Mouse (Mus musculus) forebrain, postnatal 0 days (tissue): ENCODE results near the gene 1700016K19Rik. TPM values are rescaled to one million over a fixed set of nuclear protein-coding genes. Genes with fewer than 3 reads are reported as not detected.

Experiments
- ATAC-seq: fragments of 200-750 bp; cut with Nextera tagmentation; 2 replicates; pipeline ENCODE4 v1.8.0; 2017; ENCODE audit warnings: mild to moderate bottlenecking, moderate library complexity
- DNase-seq: peaks from one replicate; pipeline ENCODE4 v3.0.0-alpha.2; 2015
- H3K27ac ChIP-seq: fragments of 300-500 bp; sonication (generic); 2 replicates; pipeline ENCODE4 v1.5.1; 2014; ENCODE audit warnings: low read depth, mild to moderate bottlenecking, antibody characterized with exemption, low read length, moderate library complexity, mixed read lengths
- H3K27me3 ChIP-seq: fragments of 300-500 bp; sonication (generic); 2 replicates; pipeline ENCODE4 v1.6.1; 2014; ENCODE audit warnings: mild to moderate bottlenecking, low read length, mixed read lengths; ENCODE audit not compliant: insufficient read depth
- H3K36me3 ChIP-seq: fragments of 300-500 bp; sonication (generic); 2 replicates; pipeline ENCODE4 v1.6.1; 2014; ENCODE audit warnings: mild to moderate bottlenecking, moderate library complexity; ENCODE audit not compliant: insufficient read depth
- H3K4me1 ChIP-seq: fragments of 300-500 bp; sonication (generic); 2 replicates; pipeline ENCODE4 v1.6.1; 2014; ENCODE audit warnings: antibody characterized with exemption; ENCODE audit not compliant: insufficient read depth
- H3K4me2 ChIP-seq: fragments of 300-500 bp; sonication (generic); 2 replicates; pipeline ENCODE4 v1.6.1; 2014; ENCODE audit warnings: low read depth, mild to moderate bottlenecking, moderate library complexity
- H3K4me3 ChIP-seq: fragments of 300-500 bp; sonication (generic); 2 replicates; pipeline ENCODE4 v1.5.1; 2014; ENCODE audit warnings: low read depth, low read length, mixed read lengths
- H3K9ac ChIP-seq: fragments of 300-500 bp; sonication (generic); 2 replicates; pipeline ENCODE4 v1.6.1; 2014; ENCODE audit warnings: mild to moderate bottlenecking
- H3K9me3 ChIP-seq: fragments of 300-500 bp; sonication (generic); 2 replicates; pipeline ENCODE4 v1.6.1; 2016; ENCODE audit warnings: low read length
- CTCF ChIP-seq: sonication (generic); IDR thresholded peaks from 2 replicates; pipeline ENCODE4 v1.5.1; 2016; ENCODE audit warnings: antibody characterized with exemption, control low read depth, low read depth
- WGBS: fragments of 180-500 bp; shearing (Covaris S2); extraction: QIAGEN DNeasy Blood & Tissue Kit; methylation state at CpG from one replicate; pipeline ENCODE4 v1.1.7; 2014; 5-methylcytosine and 5-hydroxymethylcytosine counted together
- polyA plus RNA-seq: library from polyadenylated mRNA; unstranded; fragments of >200 nt; fragmentation: Nextera tagmentation; extraction: Ambion mirVana; gene quantifications from 2 replicates; pipeline ENCODE4 v1.2.1, GENCODE M21; 2015
- total RNA-seq: library from RNA; depleted of rRNA; stranded (reverse); fragments of >200 nt; gene quantifications from 2 replicates; pipeline ENCODE4 v1.2.3, GENCODE M21; 2014

The 1700016K19Rik gene
- total and polyA plus RNA-seq, 2 experiments from 2014 or later, result 5.0 to 7.7 TPM

- WGBS, result 65% methylated on average over 7 of the region's 7 CpGs
- no peaks in the 10 kb centered on the region for H3K9me3 ChIP-seq
- ATAC-seq (no peak), DNase-seq (no peak)
- TF ChIP-seq CTCF, result no peak
- peaks cover 9% of the 10 kb centered on the region for H3K27me3 ChIP-seq
- no peak overlapping the region for H3K27ac ChIP-seq
- H3K4me3 ChIP-seq, result no peak overlapping the region
- H3K4me2 ChIP-seq, result no peak overlapping the region
- H3K36me3 ChIP-seq, result no peaks in the 10 kb centered on the region
- no peaks in the 10 kb centered on the region for H3K4me1 ChIP-seq
- H3K9ac ChIP-seq, result no peak overlapping the region
Observed at GRCm38 (mm10) chr11:76025080-76025583, 25.4 kb downstream of the 1700016K19Rik start.

- H3K9ac ChIP-seq, result peak overlapping the region; percentile 60
- 5% methylated on average over 11 of the region's 14 CpGs for WGBS
Observed at GRCm38 (mm10) chr11:76026527-76027138, 26.9 kb downstream of the 1700016K19Rik start.

GRCm38 (mm10) chr11:76027139-76028071 lies 27.7 kb downstream of the 1700016K19Rik start, which contains the start of gene Rflnb:
Gene Rflnb (minus strand): TSS chr11:76027782.
- peak; percentile 60 for DNase-seq
- TF ChIP-seq CTCF, result 0 out of 2 replicates have a peak, but pooled peaks have one; percentile 21
- peak within 1 kb of the TSS; percentile 60 for H3K9ac ChIP-seq
- no peaks in the 10 kb centered on the region for H3K36me3 ChIP-seq
- H3K4me2 ChIP-seq, result peak within 1 kb of the TSS; percentile 90
- peaks cover 9% of the 10 kb centered on the region for H3K27me3 ChIP-seq
- 2% methylated on average over 93 of the region's 112 CpGs for WGBS
- H3K4me1 ChIP-seq, result no peaks in the 10 kb centered on the region
- H3K4me3 ChIP-seq, result peak within 1 kb of the TSS; percentile 52
- no peak within 1 kb of the TSS for H3K27ac ChIP-seq
- no peaks in the 10 kb centered on the region for H3K9me3 ChIP-seq
- ATAC-seq, result peak; percentile 82

More at GRCm38 (mm10) chr11:76026527-76027138, 26.9 kb downstream of the 1700016K19Rik start:
- Histone ChIP-seq H3K36me3 (no peaks in the 10 kb centered on the region), H3K27me3 (peaks cover 9% of the 10 kb centered on the region), H3K4me3 (peak overlapping the region; percentile 52), H3K4me2 (peak overlapping the region; percentile 90), H3K9me3 (no peaks in the 10 kb centered on the region), H3K27ac (no peak overlapping the region), H3K4me1 (no peaks in the 10 kb centered on the region)
- TF ChIP-seq CTCF, result no peak
- DNase-seq (peak; percentile 11), ATAC-seq (no peak; the same call in 1 of the 2 replicates)

GRCm38 (mm10) chr11:76028072-76028465 lies 28.4 kb downstream of the 1700016K19Rik start:
- WGBS, result 3% methylated on average over 12 of the region's 14 CpGs
- peaks cover 9% of the 10 kb centered on the region for H3K27me3 ChIP-seq
- H3K4me3 ChIP-seq, result peak overlapping the region; percentile 52
- peak overlapping the region; percentile 90 for H3K4me2 ChIP-seq
- TF ChIP-seq CTCF, result no peak
- no peak for DNase-seq
- no peaks in the 10 kb centered on the region for H3K9me3 ChIP-seq
- no peak overlapping the region for H3K27ac ChIP-seq
- H3K9ac ChIP-seq, result peak overlapping the region; percentile 60
- no peaks in the 10 kb centered on the region for H3K4me1 ChIP-seq
- ATAC-seq, result peak; percentile 11; the same call in 1 of the 2 replicates
- no peaks in the 10 kb centered on the region for H3K36me3 ChIP-seq

- no peak overlapping the region for H3K4me3 ChIP-seq
- WGBS, result 85% methylated on average over 6 of the region's 6 CpGs
- H3K9me3 ChIP-seq, result no peaks in the 10 kb centered on the region
- ATAC-seq (no peak), DNase-seq (no peak)
- no peak overlapping the region for H3K27ac ChIP-seq
- H3K36me3 ChIP-seq, result no peaks in the 10 kb centered on the region
- no peaks in the 10 kb centered on the region for H3K4me1 ChIP-seq
- no peak for TF ChIP-seq CTCF
- no peaks in the 10 kb centered on the region; the same call in 1 of the 2 replicates for H3K27me3 ChIP-seq
- no peak overlapping the region for H3K4me2 ChIP-seq
- H3K9ac ChIP-seq, result no peak overlapping the region
Observed at GRCm38 (mm10) chr11:76033359-76033758, 33.6 kb downstream of the 1700016K19Rik start.

- 79% methylated on average over 4 of the region's 4 CpGs for WGBS
- H3K36me3 ChIP-seq, result no peaks in the 10 kb centered on the region
- no peak overlapping the region for H3K9ac ChIP-seq
- H3K4me1 ChIP-seq, result no peaks in the 10 kb centered on the region
- no peak for TF ChIP-seq CTCF
- no peak overlapping the region for H3K27ac ChIP-seq
- no peak for ATAC-seq
- no peaks in the 10 kb centered on the region; the same call in 1 of the 2 replicates for H3K27me3 ChIP-seq
- H3K4me3 ChIP-seq, result no peak overlapping the region
- no peak for DNase-seq
- no peak overlapping the region for H3K4me2 ChIP-seq
- H3K9me3 ChIP-seq, result no peaks in the 10 kb centered on the region
Observed at GRCm38 (mm10) chr11:76033836-76034235, 34.1 kb downstream of the 1700016K19Rik start.

- no peak for DNase-seq
- no peak overlapping the region for H3K27ac ChIP-seq
- no peak for ATAC-seq
- H3K27me3 ChIP-seq, result no peaks in the 10 kb centered on the region
- no peaks in the 10 kb centered on the region for H3K9me3 ChIP-seq
- H3K4me2 ChIP-seq, result no peak overlapping the region
- WGBS, result 80% methylated on average over 8 of the region's 8 CpGs
- TF ChIP-seq CTCF, result no peak
- no peaks in the 10 kb centered on the region for H3K4me1 ChIP-seq
- no peaks in the 10 kb centered on the region for H3K36me3 ChIP-seq
- no peak overlapping the region for H3K9ac ChIP-seq
- H3K4me3 ChIP-seq, result no peak overlapping the region
Observed at GRCm38 (mm10) chr11:76035182-76035581, 35.5 kb downstream of the 1700016K19Rik start.
